Mouse (Mus musculus) hindbrain, postnatal 0 days (tissue): ENCODE measurements around the gene Me3. TPM values are rescaled to one million over a fixed set of nuclear protein-coding genes. Genes with fewer than 3 reads are reported as not detected.

Experiments
- ATAC-seq: fragments of 200-750 bp; cut with Nextera tagmentation; 2 replicates; pipeline ENCODE4 v1.8.0; 2017; ENCODE audit warnings: mild to moderate bottlenecking, moderate TSS enrichment, moderate library complexity
- DNase-seq: peaks from one replicate; pipeline ENCODE4 v3.0.0-alpha.2; 2015; ENCODE audit warnings: low spot score
- H3K27ac ChIP-seq: fragments of 300-500 bp; sonication (generic); 2 replicates; pipeline ENCODE4 v1.5.1; 2014; ENCODE audit warnings: mild to moderate bottlenecking
- H3K27me3 ChIP-seq: fragments of 300-500 bp; sonication (generic); 2 replicates; pipeline ENCODE4 v1.6.1; 2014; ENCODE audit warnings: low read length, mixed read lengths; ENCODE audit not compliant: insufficient read depth
- H3K36me3 ChIP-seq: fragments of 300-500 bp; sonication (generic); 2 replicates; pipeline ENCODE4 v1.6.1; 2014; ENCODE audit warnings: low read length, mixed read lengths; ENCODE audit not compliant: insufficient read depth
- H3K4me1 ChIP-seq: fragments of 300-500 bp; sonication (generic); 2 replicates; pipeline ENCODE4 v1.6.1; 2014; ENCODE audit warnings: antibody characterized with exemption, low read length, mixed read lengths; ENCODE audit not compliant: insufficient read depth
- H3K4me2 ChIP-seq: fragments of 300-500 bp; sonication (generic); 2 replicates; pipeline ENCODE4 v1.6.1; 2014; ENCODE audit warnings: low read depth, mild to moderate bottlenecking, low read length, moderate library complexity, mixed read lengths
- H3K4me3 ChIP-seq: fragments of 300-500 bp; sonication (generic); 2 replicates; pipeline ENCODE4 v1.5.1; 2014; ENCODE audit warnings: low read length
- H3K9ac ChIP-seq: fragments of 300-500 bp; sonication (generic); replicated peaks from 2 replicates; pipeline ENCODE4 v1.6.1; 2014; ENCODE audit warnings: mild to moderate bottlenecking, low read length, moderate library complexity, mixed read lengths
- H3K9me3 ChIP-seq: fragments of 300-500 bp; sonication (generic); 2 replicates; pipeline ENCODE4 v1.6.1; 2016; ENCODE audit warnings: low read length, mixed read lengths
- CTCF ChIP-seq: IDR thresholded peaks from 2 replicates; pipeline ENCODE4 v1.5.1; 2016; ENCODE audit warnings: antibody characterized with exemption, control low read depth, low read depth
- WGBS: fragments of 180-500 bp; shearing (Covaris S2); extraction: QIAGEN DNeasy Blood & Tissue Kit; methylation state at CpG from one replicate; pipeline ENCODE4 v1.1.7; 2014; 5-methylcytosine and 5-hydroxymethylcytosine counted together
- polyA plus RNA-seq: library from polyadenylated mRNA; unstranded; fragments of >200 nt; fragmentation: Nextera tagmentation; extraction: Ambion mirVana; gene quantifications from 2 replicates; pipeline ENCODE4 v1.2.1, GENCODE M21; 2015
- total RNA-seq: library from RNA; depleted of rRNA; stranded (reverse); fragments of >200 nt; gene quantifications from 2 replicates; pipeline ENCODE4 v1.2.3, GENCODE M21; 2014

Gene Me3
- total and polyA plus RNA-seq, 2 experiments from 2014 or later: 23.6 to 30.1 TPM

DNA sequence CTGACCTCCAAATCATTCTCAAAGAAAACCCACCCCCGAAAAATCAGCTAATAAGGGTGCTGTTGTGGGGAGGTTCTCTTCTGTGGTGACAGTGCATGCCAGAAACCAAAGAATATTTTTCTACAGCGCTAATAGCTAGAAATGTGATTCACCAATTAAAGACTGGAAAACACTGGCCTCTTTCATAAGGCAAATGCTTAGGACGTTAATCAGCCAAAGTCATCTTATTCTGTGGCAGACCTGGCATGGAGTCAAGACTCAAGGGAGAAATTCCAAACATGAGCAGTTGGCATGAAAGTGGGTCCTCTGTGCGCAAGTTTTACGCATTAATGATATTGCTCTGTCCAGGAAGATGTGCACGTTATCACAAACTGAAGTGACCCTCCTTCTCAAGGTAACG, 21.0 kb upstream of the Me3 start:
- Histone ChIP-seq H3K4me3 (no peak overlapping the region), H3K27ac (no peak overlapping the region), H3K4me1 (no peaks in the 10 kb centered on the region), H3K27me3 (no peaks in the 10 kb centered on the region), H3K9ac (no peak overlapping the region), H3K9me3 (no peaks in the 10 kb centered on the region), H3K4me2 (no peak overlapping the region), H3K36me3 (no peaks in the 10 kb centered on the region)
- TF ChIP-seq CTCF: no peak
- ATAC-seq (no peak; the same call in 1 of the 2 replicates), DNase-seq (peak; percentile 46)
- 58% methylated on average over 7 of the region's 7 CpGs for WGBS

DNA sequence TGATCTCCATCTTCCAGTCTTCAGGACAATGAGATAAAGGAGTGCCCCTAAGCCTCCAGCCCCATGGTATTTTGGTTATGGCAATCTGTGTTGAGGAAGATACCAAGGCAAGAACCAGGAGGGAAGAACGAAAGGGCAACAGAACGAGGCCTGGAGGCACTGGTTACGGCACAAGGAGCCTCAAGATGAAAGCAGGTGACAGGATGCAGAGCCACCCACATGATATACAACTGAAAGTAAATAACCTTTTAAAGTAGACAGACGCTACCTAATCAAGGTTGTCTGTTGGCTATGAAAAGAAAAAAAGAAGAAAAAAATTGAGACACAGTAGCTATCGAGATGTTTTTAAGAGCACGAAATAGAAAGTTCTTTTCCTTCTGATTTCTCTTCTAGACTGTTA, 16.0 kb upstream of the Me3 start:
- Histone ChIP-seq H3K9me3 (no peaks in the 10 kb centered on the region), H3K4me3 (no peak overlapping the region), H3K4me1 (no peaks in the 10 kb centered on the region), H3K27me3 (no peaks in the 10 kb centered on the region), H3K4me2 (no peak overlapping the region), H3K36me3 (no peaks in the 10 kb centered on the region), H3K27ac (no peak overlapping the region), H3K9ac (no peak overlapping the region)
- ATAC-seq: no peak
- no peak for DNase-seq
- WGBS: 92% methylated on average over 6 of the region's 6 CpGs
- no peak for TF ChIP-seq CTCF

DNA sequence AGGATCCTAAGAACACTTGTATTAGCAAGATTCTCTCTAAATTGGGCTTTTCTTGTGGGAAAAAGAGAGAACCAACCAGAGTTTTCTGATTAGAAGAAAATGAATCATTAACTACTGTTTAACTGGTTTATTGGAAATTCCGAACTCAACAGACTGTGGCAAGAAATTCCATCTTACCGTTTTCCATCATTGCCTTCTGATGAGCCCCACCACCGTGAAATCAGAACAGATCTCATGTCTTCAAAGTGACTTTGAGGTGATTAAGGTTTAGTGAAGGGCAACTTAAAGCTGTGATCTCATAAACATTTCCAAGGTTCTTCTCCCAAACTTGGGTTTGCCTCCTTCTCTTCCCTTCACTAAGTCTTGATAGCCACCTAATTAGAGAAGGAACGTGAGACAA, 8.9 kb upstream of the Me3 start:
- 90% methylated on average over 4 of the region's 4 CpGs for WGBS
- ATAC-seq (no peak), DNase-seq (no peak)
- Histone ChIP-seq H3K4me1 (no peaks in the 10 kb centered on the region), H3K36me3 (no peaks in the 10 kb centered on the region), H3K27me3 (no peaks in the 10 kb centered on the region), H3K4me3 (no peak overlapping the region), H3K27ac (no peak overlapping the region), H3K9me3 (no peaks in the 10 kb centered on the region), H3K4me2 (no peak overlapping the region), H3K9ac (no peak overlapping the region)
- no peak for TF ChIP-seq CTCF

DNA sequence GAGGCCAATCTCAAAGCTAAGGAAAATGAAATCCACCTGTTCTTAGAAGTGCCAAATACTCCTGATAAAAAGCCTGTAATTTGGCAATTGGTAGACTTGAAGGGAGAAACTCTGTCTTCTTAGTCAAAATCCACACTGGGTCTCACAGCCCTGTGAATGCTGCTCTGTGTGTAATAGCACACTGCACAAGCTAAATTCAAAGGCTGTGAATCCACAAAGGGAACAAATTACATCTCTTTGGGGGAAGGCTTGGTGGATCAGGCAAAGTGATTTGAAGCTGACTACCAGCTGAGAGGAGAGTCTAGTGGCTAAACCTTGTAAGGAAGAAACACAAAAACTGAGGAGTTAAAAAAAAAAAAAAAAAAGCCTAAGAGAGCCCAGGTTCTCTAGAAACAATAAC, 4.8 kb upstream of the Me3 start:
- no peak overlapping the region for H3K4me3 ChIP-seq
- no peaks in the 10 kb centered on the region for H3K27me3 ChIP-seq
- no peak overlapping the region for H3K27ac ChIP-seq
- TF ChIP-seq CTCF: no peak
- H3K4me2 ChIP-seq: no peak overlapping the region
- H3K4me1 ChIP-seq: no peaks in the 10 kb centered on the region
- DNase-seq (peak; percentile 8), ATAC-seq (no peak)
- H3K9ac ChIP-seq: no peak overlapping the region
- no peaks in the 10 kb centered on the region for H3K9me3 ChIP-seq
- H3K36me3 ChIP-seq: no peaks in the 10 kb centered on the region

DNA sequence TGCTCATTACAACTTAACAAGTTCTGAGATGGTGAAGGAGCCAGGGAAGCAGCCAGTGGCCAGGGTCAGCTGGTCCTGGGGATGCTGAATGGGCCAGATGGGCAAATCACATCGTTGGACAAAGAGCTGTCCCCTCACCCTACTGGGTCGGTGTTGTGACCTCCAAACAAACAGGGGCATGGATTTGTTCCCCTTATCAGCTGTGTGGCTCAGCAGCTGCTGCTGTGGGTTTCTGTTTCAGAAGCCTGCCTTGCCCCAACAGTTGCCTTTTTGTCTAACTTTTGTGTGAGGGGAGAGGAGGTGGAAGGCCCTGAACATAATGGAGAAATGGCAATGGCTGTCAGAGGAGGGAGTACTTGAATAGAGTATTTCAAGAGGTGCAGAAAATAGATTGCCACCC, 4.2 kb upstream of the Me3 start:
- H3K27ac ChIP-seq: no peak overlapping the region
- DNase-seq (no peak), ATAC-seq (no peak)
- H3K4me1 ChIP-seq: no peaks in the 10 kb centered on the region
- no peak overlapping the region for H3K4me2 ChIP-seq
- no peak for TF ChIP-seq CTCF
- H3K4me3 ChIP-seq: no peak overlapping the region
- H3K9me3 ChIP-seq: no peaks in the 10 kb centered on the region
- no peaks in the 10 kb centered on the region for H3K36me3 ChIP-seq
- no peak overlapping the region for H3K9ac ChIP-seq
- H3K27me3 ChIP-seq: no peaks in the 10 kb centered on the region
- WGBS: 9% methylated on average over 2 of the region's 2 CpGs

DNA sequence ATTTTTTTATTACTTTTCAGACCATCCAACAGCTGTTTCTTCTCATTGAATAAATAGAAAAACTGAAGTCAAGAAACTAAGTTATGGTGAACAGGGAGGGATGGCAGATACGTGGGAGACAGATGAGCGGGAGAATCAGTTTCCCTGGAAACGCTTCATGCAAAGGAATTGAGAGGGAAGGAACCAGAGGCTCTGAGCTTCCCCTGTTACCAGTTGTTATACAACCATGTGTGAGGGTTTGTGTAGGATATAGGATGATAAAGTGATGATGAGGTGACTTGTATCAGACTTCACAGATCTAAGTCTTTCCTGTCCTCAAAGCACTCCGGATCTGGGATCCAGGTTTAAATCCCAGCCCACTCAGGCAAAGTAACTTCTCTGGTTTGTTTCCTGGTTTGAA, 3.2 kb upstream of the Me3 start:
- ATAC-seq (no peak), DNase-seq (no peak)
- H3K9ac ChIP-seq: no peak overlapping the region
- H3K27ac ChIP-seq: no peak overlapping the region
- no peaks in the 10 kb centered on the region for H3K4me1 ChIP-seq
- H3K36me3 ChIP-seq: no peaks in the 10 kb centered on the region
- H3K4me2 ChIP-seq: no peak overlapping the region
- TF ChIP-seq CTCF: no peak
- H3K27me3 ChIP-seq: no peaks in the 10 kb centered on the region
- H3K4me3 ChIP-seq: no peak overlapping the region
- WGBS: 53% methylated on average over 4 of the region's 4 CpGs
- H3K9me3 ChIP-seq: no peaks in the 10 kb centered on the region

DNA sequence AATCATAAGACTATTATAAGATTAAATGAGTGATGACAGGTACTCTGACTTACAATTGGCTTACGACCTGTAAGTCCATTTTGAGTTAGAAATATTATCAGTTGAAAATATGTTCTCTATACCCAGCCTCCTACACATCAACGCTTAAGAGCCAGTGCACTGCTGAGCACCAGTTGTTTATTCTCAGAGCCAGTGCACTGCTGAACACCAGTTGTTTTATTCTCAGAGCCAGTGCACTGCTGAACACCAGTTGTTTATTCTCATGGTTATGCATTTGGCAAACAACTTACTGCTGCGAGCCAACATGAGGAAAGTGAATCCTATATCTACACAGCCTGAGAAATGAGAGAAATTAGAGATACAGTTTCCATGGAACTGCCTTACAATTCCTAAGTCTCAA, 2.3 kb upstream of the Me3 start:
- H3K9me3 ChIP-seq: no peaks in the 10 kb centered on the region
- 68% methylated on average over 3 of the region's 3 CpGs for WGBS
- DNase-seq (no peak), ATAC-seq (no peak)
- no peak overlapping the region for H3K4me3 ChIP-seq
- H3K9ac ChIP-seq: no peak overlapping the region
- no peaks in the 10 kb centered on the region for H3K36me3 ChIP-seq
- H3K4me1 ChIP-seq: no peaks in the 10 kb centered on the region
- H3K4me2 ChIP-seq: no peak overlapping the region
- no peaks in the 10 kb centered on the region for H3K27me3 ChIP-seq
- no peak for TF ChIP-seq CTCF
- H3K27ac ChIP-seq: no peak overlapping the region
